Mouse (Mus musculus): ENCODE data around the gene Lrrc1.

The Lrrc1 gene

GRCm38 (mm10) chr9:77398856-77399631, 145.6 kb downstream of the Lrrc1 start:
- no peak for DNase-seq (ENCODE audit: extremely low spot score, low read depth, low spot score)

GRCm38 (mm10) chr9:77397027-77397426, 147.6 kb downstream of the Lrrc1 start:
- DNase-seq (ENCODE audit: extremely low spot score, low read depth, low spot score), result no peak

- no peak for DNase-seq (ENCODE audit: extremely low spot score, low read depth, low spot score)
Observed at GRCm38 (mm10) chr9:77391248-77391647, 153.4 kb downstream of the Lrrc1 start.

- DNase-seq (ENCODE audit: extremely low spot score, low read depth, low spot score), result no peak
Observed at GRCm38 (mm10) chr9:77388956-77389355, 155.7 kb downstream of the Lrrc1 start.

GRCm38 (mm10) chr9:77386751-77387150, 157.9 kb downstream of the Lrrc1 start:
- DNase-seq (ENCODE audit: extremely low spot score, low read depth, low spot score), result no peak

GRCm38 (mm10) chr9:77385611-77386010, 159.1 kb downstream of the Lrrc1 start:
- DNase-seq (ENCODE audit: extremely low spot score, low read depth, low spot score), result no peak

- DNase-seq (ENCODE audit: extremely low spot score, low read depth, low spot score), result no peak
Observed at GRCm38 (mm10) chr9:77384651-77385050, 160.0 kb downstream of the Lrrc1 start.

- no peak for DNase-seq (ENCODE audit: extremely low spot score, low read depth, low spot score)
Observed at GRCm38 (mm10) chr9:77383951-77384350, 160.7 kb downstream of the Lrrc1 start.

- no peak for DNase-seq (ENCODE audit: extremely low spot score, low read depth, low spot score)
Observed at GRCm38 (mm10) chr9:77382514-77382913, 162.2 kb downstream of the Lrrc1 start.

- DNase-seq (ENCODE audit: extremely low spot score, low read depth, low spot score), result no peak
Observed at GRCm38 (mm10) chr9:77381565-77381964, 163.1 kb downstream of the Lrrc1 start.

All from hindlimb bud, embryonic 11.5 days (tissue).